Mouse (Mus musculus) 416B (cell line): Measurements from ENCODE around the gene Cebpa.
A peak's percentile ranks its signal among the peaks of the same experiment; 100 is the strongest.

Experiments used
- DNase-seq: peaks from one replicate; pipeline ENCODE4 v3.0.0; 2011; ENCODE audit warnings: low read depth

Gene Cebpa

GRCm38 (mm10) chr7:35118841-35119413, at the start of gene Cebpa:
TSS of gene Cebpa (plus strand) at chr7:35119293.
- peak; percentile 95 for DNase-seq

- no peak for DNase-seq
These were observed 42.4 kb upstream of the Cebpa start for GRCm38 (mm10) chr7:35076645-35077044.

GRCm38 (mm10) chr7:35080843-35081338, 38.2 kb upstream of the Cebpa start:
- peak; percentile 52 for DNase-seq

- DNase-seq, result no peak
These were observed 37.5 kb upstream of the Cebpa start for GRCm38 (mm10) chr7:35081406-35082104.

- peak; percentile 42 for DNase-seq
These were observed 34.3 kb upstream of the Cebpa start for GRCm38 (mm10) chr7:35084565-35085360.

GRCm38 (mm10) chr7:35086271-35086861, 32.7 kb upstream of the Cebpa start:
- no peak for DNase-seq

GRCm38 (mm10) chr7:35090550-35090949, 28.5 kb upstream of the Cebpa start:
- no peak for DNase-seq

GRCm38 (mm10) chr7:35094975-35095678, 24.0 kb upstream of the Cebpa start:
- DNase-seq, result no peak

GRCm38 (mm10) chr7:35098777-35099176, 20.3 kb upstream of the Cebpa start:
- no peak for DNase-seq

- DNase-seq, result no peak
These were observed 19.6 kb upstream of the Cebpa start for GRCm38 (mm10) chr7:35099528-35099927.

- DNase-seq, result no peak
These were observed 12.5 kb upstream of the Cebpa start for GRCm38 (mm10) chr7:35106614-35107013.

GRCm38 (mm10) chr7:35107630-35108029, 11.5 kb upstream of the Cebpa start:
- no peak for DNase-seq

- no peak for DNase-seq
These were observed 11.0 kb upstream of the Cebpa start for GRCm38 (mm10) chr7:35108046-35108445.

GRCm38 (mm10) chr7:35108663-35109062, 10.4 kb upstream of the Cebpa start:
- no peak for DNase-seq

- no peak for DNase-seq
These were observed 6.0 kb upstream of the Cebpa start for GRCm38 (mm10) chr7:35113136-35113535.

GRCm38 (mm10) chr7:35113721-35114120, 5.4 kb upstream of the Cebpa start:
- no peak for DNase-seq

- DNase-seq, result no peak
These were observed 2.6 kb upstream of the Cebpa start for GRCm38 (mm10) chr7:35116524-35116923.

GRCm38 (mm10) chr7:35117052-35117451, 2.0 kb upstream of the Cebpa start:
- no peak for DNase-seq

- DNase-seq, result no peak
These were observed 1.4 kb upstream of the Cebpa start for GRCm38 (mm10) chr7:35117761-35118098.

- peak; percentile 67 for DNase-seq
These were observed 853 bp upstream of the Cebpa start for GRCm38 (mm10) chr7:35118099-35118781.

GRCm38 (mm10) chr7:35119506-35120145, 533 bp downstream of the Cebpa start:
- no peak for DNase-seq
